Mouse (Mus musculus) CD4-positive, CD25-positive, alpha-beta regulatory T cell, adult 4 months (primary cell): Measurements from ENCODE around the gene Dock2. TPM values are rescaled to one million over a fixed set of nuclear protein-coding genes. Genes with fewer than 3 reads are reported as not detected.
"Not testable (repeated sequence)": the region's sequence is repeated elsewhere in the genome, so short reads cannot be mapped to it uniquely, and the experiment has no call there.

Experiments used
- ATAC-seq: one replicate; pipeline ENCODE4 v1.8.0; 2017
- polyA plus RNA-seq, 2 experiments: library from polyadenylated mRNA; unstranded; fragments of 100-300 nt; shearing (Covaris generic); gene quantifications; one replicate each; pipeline ENCODE4 v1.2.1; 2017

The Dock2 gene
- polyA plus RNA-seq = 100 to 1,000 TPM; 247 to 339 TPM

- peak; percentile 53 for ATAC-seq
Observed at GRCm38 (mm10) chr11:34783587-34784043, at the start of gene Dock2. Gene Dock2 (minus strand): TSS chr11:34783892.

GRCm38 (mm10) chr11:34832678-34833077 is 49.0 kb upstream of the Dock2 start:
- ATAC-seq = no peak

- ATAC-seq = peak; percentile 56
Observed at GRCm38 (mm10) chr11:34827803-34828202, 44.1 kb upstream of the Dock2 start.

- no peak for ATAC-seq
Observed at GRCm38 (mm10) chr11:34826940-34827339, 43.2 kb upstream of the Dock2 start.

- ATAC-seq = no peak
Observed at GRCm38 (mm10) chr11:34824791-34825190, 41.1 kb upstream of the Dock2 start.

GRCm38 (mm10) chr11:34814767-34815166 is 31.1 kb upstream of the Dock2 start:
- peak; percentile 29 for ATAC-seq

- no peak for ATAC-seq
Observed at GRCm38 (mm10) chr11:34814319-34814718, 30.6 kb upstream of the Dock2 start.

GRCm38 (mm10) chr11:34805026-34805425 is 21.3 kb upstream of the Dock2 start:
- ATAC-seq = not testable (repeated sequence)

- ATAC-seq = not testable (repeated sequence)
Observed at GRCm38 (mm10) chr11:34798066-34798465, 14.4 kb upstream of the Dock2 start.

GRCm38 (mm10) chr11:34796097-34796496 is 12.4 kb upstream of the Dock2 start:
- peak; percentile 79 for ATAC-seq

GRCm38 (mm10) chr11:34791872-34792271 is 8.2 kb upstream of the Dock2 start:
- no peak for ATAC-seq

GRCm38 (mm10) chr11:34784864-34785263 is 1.2 kb upstream of the Dock2 start:
- no peak for ATAC-seq

GRCm38 (mm10) chr11:34782516-34783430 is 919 bp downstream of the Dock2 start:
- ATAC-seq = peak; percentile 90

- ATAC-seq = peak; percentile 8
Observed at GRCm38 (mm10) chr11:34780786-34781185, 2.9 kb downstream of the Dock2 start.

GRCm38 (mm10) chr11:34779966-34780365 is 3.7 kb downstream of the Dock2 start:
- ATAC-seq = no peak

GRCm38 (mm10) chr11:34778351-34778750 is 5.3 kb downstream of the Dock2 start:
- ATAC-seq = no peak

- peak; percentile 42 for ATAC-seq
Observed at GRCm38 (mm10) chr11:34777529-34777928, 6.2 kb downstream of the Dock2 start.

GRCm38 (mm10) chr11:34776054-34776453 is 7.6 kb downstream of the Dock2 start:
- ATAC-seq = no peak

- no peak for ATAC-seq
Observed at GRCm38 (mm10) chr11:34774636-34775035, 9.1 kb downstream of the Dock2 start.

- ATAC-seq = no peak
Observed at GRCm38 (mm10) chr11:34773304-34773895, 10.3 kb downstream of the Dock2 start.

GRCm38 (mm10) chr11:34771221-34771986 is 12.3 kb downstream of the Dock2 start:
- ATAC-seq = peak; percentile 65

- peak; percentile 60 for ATAC-seq
Observed at GRCm38 (mm10) chr11:34770666-34771065, 13.0 kb downstream of the Dock2 start.

- ATAC-seq = no peak
Observed at GRCm38 (mm10) chr11:34769946-34770345, 13.7 kb downstream of the Dock2 start.
